ENCODE assay signal across 9 mouse cellular contexts in genomic region chr11:94988780-94989561, GRCm38 (mm10). TPM values are rescaled to one million over a fixed set of nuclear protein-coding genes. Genes with fewer than 3 reads are reported as not detected.
A peak's percentile ranks its signal among the peaks of the same experiment; 100 is the strongest.
DNase-seq lines count a peak whose midpoint lies in the region; ATAC-seq and TF ChIP-seq lines count a peak whose summit lies in the region.
"Had no signal": no experiment of that assay in that cellular context is flagged by ENCODE, and none has a peak within 500 bp of the region (broad histone marks: within the 10 kb centered on the region; RNA-seq: fewer than 3 reads in every experiment).

No protein-coding gene starts in this region.

- WGBS in thymus, adult 2 months: 39% methylated on average over 10 of the region's 10 CpGs
- 19% methylated on average over 10 of the region's 10 CpGs for WGBS in limb, embryonic 11.5 days
- WGBS in neural tube, embryonic 15.5 days: 20% methylated on average over 10 of the region's 10 CpGs

- peak overlapping the region; percentile 96 for H3K4me2 ChIP-seq in limb, embryonic 11.5 days (ENCODE audit: low read depth, severe bottlenecking)
- H3K4me2 ChIP-seq in neural tube, embryonic 15.5 days: peak overlapping the region; percentile 91

- ATAC-seq in limb, embryonic 11.5 days (ENCODE audit: insufficient number of reproducible peaks, low FRiP score, low TSS enrichment, low read depth): no peak
- no peak for ATAC-seq in neural tube, embryonic 15.5 days (ENCODE audit: low FRiP score)
- no peak for ATAC-seq in CD4-positive, CD25-positive, alpha-beta regulatory T cell, adult 4 months

- no peaks in the 10 kb centered on the region for H3K9me3 ChIP-seq in limb, embryonic 11.5 days (ENCODE audit: control insufficient read depth, low read length)
- no peaks in the 10 kb centered on the region for H3K9me3 ChIP-seq in neural tube, embryonic 15.5 days (replicated peaks)

- peak overlapping the region; percentile 71 for H3K9ac ChIP-seq in limb, embryonic 11.5 days (ENCODE audit: low read length)
- H3K9ac ChIP-seq in neural tube, embryonic 15.5 days (replicated peaks): peak overlapping the region; percentile 99

- TF ChIP-seq CTCF in thymus, adult 2 months (IDR thresholded peaks at IDR 0.05; ENCODE audit: borderline replicate concordance, control insufficient read depth, extremely low read depth, insufficient read depth, low read length, poor library complexity): no peak

- H3K27me3 ChIP-seq in thymus, adult 2 months (ENCODE audit: control insufficient read depth, insufficient read depth, low read length): no peaks in the 10 kb centered on the region
- H3K27me3 ChIP-seq in limb, embryonic 11.5 days (ENCODE audit: control insufficient read depth, insufficient read depth, low read length): no peaks in the 10 kb centered on the region
- H3K27me3 ChIP-seq in neural tube, embryonic 15.5 days (replicated peaks): no peaks in the 10 kb centered on the region

- H3K4me3 ChIP-seq in thymus, adult 2 months (ENCODE audit: control insufficient read depth, insufficient read depth, low read length): peak overlapping the region; percentile 81
- peak overlapping the region; percentile 42 for H3K4me3 ChIP-seq in limb, embryonic 11.5 days (ENCODE audit: low read depth, low read length)
- peak overlapping the region; percentile 89 for H3K4me3 ChIP-seq in neural tube, embryonic 15.5 days (replicated peaks)

- no peak for TF ChIP-seq POLR2A in thymus, adult 2 months (IDR thresholded peaks at IDR 0.05; ENCODE audit: control insufficient read depth, extremely low read depth, insufficient read depth, low read length, poor library complexity)

- peak; percentile 37 for DNase-seq in cerebellum, adult 11 months
- DNase-seq in cerebellum, postnatal 4 days (ENCODE audit: low spot score in 2 of 2): no peak
- DNase-seq in thymus, adult 2 months: no peak
- DNase-seq in thymus, adult 18-20 months: no peak
- DNase-seq in gastrocnemius, postnatal 14 days: peak; percentile 82
- no peak for DNase-seq in limb, embryonic 11.5 days (ENCODE audit: low spot score)

- H3K4me1 ChIP-seq in thymus, adult 2 months (replicated peaks; ENCODE audit: control insufficient read depth, insufficient read depth, low read length): peaks cover 56% of the 10 kb centered on the region
- H3K4me1 ChIP-seq in limb, embryonic 11.5 days (ENCODE audit: control insufficient read depth, insufficient read depth, low read length): peaks cover 38% of the 10 kb centered on the region
- peaks cover 51% of the 10 kb centered on the region for H3K4me1 ChIP-seq in neural tube, embryonic 15.5 days

- no peaks in the 10 kb centered on the region for H3K36me3 ChIP-seq in thymus, adult 2 months (ENCODE audit: control insufficient read depth, insufficient read depth, low read length)
- H3K36me3 ChIP-seq in limb, embryonic 11.5 days (ENCODE audit: control insufficient read depth, insufficient read depth, low read length): no peaks in the 10 kb centered on the region
- H3K36me3 ChIP-seq in neural tube, embryonic 15.5 days: no peaks in the 10 kb centered on the region

- intact Hi-C loops in gastrocnemius, postnatal 14 days (cut with DNase I; ENCODE audit: low total_unique reads): no loop called here

- H3K27ac ChIP-seq in thymus, adult 2 months (ENCODE audit: control insufficient read depth, insufficient read depth, low read length): peak overlapping the region; percentile 83
- H3K27ac ChIP-seq in limb, embryonic 11.5 days (replicated peaks; ENCODE audit: low read depth, low read length): peak overlapping the region; percentile 71
- peak overlapping the region; percentile 96 for H3K27ac ChIP-seq in neural tube, embryonic 15.5 days (replicated peaks)

RNA-seq across cellular contexts. Expression of gene Ppp1r9b, which starts 1.9 kb away (rescaled TPM):
- polyA plus RNA-seq in thymus, adult 2 months (2012; rRNA removed): 112 and 127 TPM in 2 replicates
- 10 to 100 TPM; 38.7 to 38.8 TPM for total RNA-seq in gastrocnemius, postnatal 14 days (2021)
- polyA plus RNA-seq in limb, embryonic 11.5 days (2014; fragmentation: Nextera tagmentation; extraction: Ambion mirVana): 14.4 and 14.8 TPM in 2 replicates
- polyA plus RNA-seq in neural tube, embryonic 15.5 days (2015; fragmentation: Nextera tagmentation; extraction: Ambion mirVana): 18.8 TPM in 2 replicates
- 10 to 100 TPM; 18.1 to 21.7 TPM for polyA plus RNA-seq in CD4-positive, CD25-positive, alpha-beta regulatory T cell, adult 4 months (2017; shearing (Covaris generic))

RNA-seq across cellular contexts. Expression of gene Sgca, which starts 12.8 kb away (rescaled TPM):
- 6.3 and 59.1 TPM in 2 replicates for polyA plus RNA-seq in thymus, adult 2 months (2012; rRNA removed)
- 100 to 1,000 TPM; 201 to 224 TPM for total RNA-seq in gastrocnemius, postnatal 14 days (2021)
- 0.60 and 0.70 TPM in 2 replicates for polyA plus RNA-seq in limb, embryonic 11.5 days (2014; fragmentation: Nextera tagmentation; extraction: Ambion mirVana)
- polyA plus RNA-seq in neural tube, embryonic 15.5 days (2015; fragmentation: Nextera tagmentation; extraction: Ambion mirVana): 0.77 and 1.4 TPM in 2 replicates
- polyA plus RNA-seq in CD4-positive, CD25-positive, alpha-beta regulatory T cell, adult 4 months (2017; shearing (Covaris generic)): not detected

RNA-seq across cellular contexts. Expression of gene Samd14, which starts 20.7 kb away (rescaled TPM):
- 9.3 and 10.1 TPM in 2 replicates for polyA plus RNA-seq in thymus, adult 2 months (2012; rRNA removed)
- 1 to 10 TPM; 1.7 to 2.2 TPM for total RNA-seq in gastrocnemius, postnatal 14 days (2021)
- polyA plus RNA-seq in limb, embryonic 11.5 days (2014; fragmentation: Nextera tagmentation; extraction: Ambion mirVana): 34.1 and 35.6 TPM in 2 replicates
- 139 and 167 TPM in 2 replicates for polyA plus RNA-seq in neural tube, embryonic 15.5 days (2015; fragmentation: Nextera tagmentation; extraction: Ambion mirVana)
- under 1 TPM; 0.87 to 0.94 TPM for polyA plus RNA-seq in CD4-positive, CD25-positive, alpha-beta regulatory T cell, adult 4 months (2017; shearing (Covaris generic))

RNA-seq across cellular contexts. Expression of gene Hils1, which starts 21.6 kb away (rescaled TPM):
- 0.12 TPM in 1 of 2 replicates, not detected in the other for polyA plus RNA-seq in thymus, adult 2 months (2012; rRNA removed)
- not detected for total RNA-seq in gastrocnemius, postnatal 14 days (2021)
- not detected in 2 replicates for polyA plus RNA-seq in limb, embryonic 11.5 days (2014; fragmentation: Nextera tagmentation; extraction: Ambion mirVana)
- not detected in 2 replicates for polyA plus RNA-seq in neural tube, embryonic 15.5 days (2015; fragmentation: Nextera tagmentation; extraction: Ambion mirVana)
- polyA plus RNA-seq in CD4-positive, CD25-positive, alpha-beta regulatory T cell, adult 4 months (2017; shearing (Covaris generic)): not detected
- total RNA-seq: heart, postnatal 36 days had no signal

RNA-seq across cellular contexts. Expression of gene Pdk2, which starts 52.2 kb away (rescaled TPM):
- 47.7 and 55.0 TPM in 2 replicates for polyA plus RNA-seq in thymus, adult 2 months (2012; rRNA removed)
- 100 to 1,000 TPM; 330 to 344 TPM for total RNA-seq in gastrocnemius, postnatal 14 days (2021)
- 19.3 and 20.1 TPM in 2 replicates for polyA plus RNA-seq in limb, embryonic 11.5 days (2014; fragmentation: Nextera tagmentation; extraction: Ambion mirVana)
- 24.9 and 27.1 TPM in 2 replicates for polyA plus RNA-seq in neural tube, embryonic 15.5 days (2015; fragmentation: Nextera tagmentation; extraction: Ambion mirVana)
- 10 to 100 TPM in 1 of 2 experiments, 1 to 10 TPM in 1; 8.5 to 13.3 TPM for polyA plus RNA-seq in CD4-positive, CD25-positive, alpha-beta regulatory T cell, adult 4 months (2017; shearing (Covaris generic))

Comparison
In these comparisons a context has a peak if more than half of its experiments do, and no peak if none do; other contexts are left out.
1. DNase-seq: peak in cerebellum, adult 11 months (single experiment) and gastrocnemius, postnatal 14 days (single experiment); none in cerebellum, postnatal 4 days (0 of 2), thymus, adult 2 months (single experiment), thymus, adult 18-20 months (0 of 2) and limb, embryonic 11.5 days (single experiment).
2. Peak in every context shown above with its lines, with median percentiles within 50 percentile points of each other: H3K27ac ChIP-seq and H3K4me3 ChIP-seq.